Mouse (Mus musculus): ENCODE data around the gene Cyp3a57. TPM values are rescaled to one million over a fixed set of nuclear protein-coding genes. Genes with fewer than 3 reads are reported as not detected.

Gene Cyp3a57
- under 1 TPM in 1 of 2 experiments, not detected in 1; 0.18 TPM for polyA plus RNA-seq (2017; shearing (Covaris generic))

GRCm38 (mm10) chr5:145344941-145345340 is at the start of gene Cyp3a57:
Gene Cyp3a57, plus strand, starts transcription at chr5:145345279.

Other genes with a start within 250 kb of the Cyp3a57 start
- 1,000 to 10,000 TPM; 1,024 to 1,339 TPM for gene Arpc1b, start 231.1 kb upstream of the Cyp3a57 start, polyA plus RNA-seq (2017; shearing (Covaris generic))
- gene Pdap1, start 205.0 kb upstream of the Cyp3a57 start, polyA plus RNA-seq (2017; shearing (Covaris generic)): 10 to 100 TPM; 39.6 to 51.3 TPM
- 100 to 1,000 TPM; 167 to 185 TPM for gene Bud31, start 204.9 kb upstream of the Cyp3a57 start, polyA plus RNA-seq (2017; shearing (Covaris generic))
- 10 to 100 TPM; 22.7 to 25.0 TPM for gene Ptcd1, start 178.2 kb upstream of the Cyp3a57 start, polyA plus RNA-seq (2017; shearing (Covaris generic))
- 10 to 100 TPM; 29.7 to 30.9 TPM for gene Cpsf4, start 178.1 kb upstream of the Cyp3a57 start, polyA plus RNA-seq (2017; shearing (Covaris generic))
- 100 to 1,000 TPM; 308 to 352 TPM for gene Atp5j2, start 153.2 kb upstream of the Cyp3a57 start, polyA plus RNA-seq (2017; shearing (Covaris generic))
- 10 to 100 TPM; 23.8 to 26.7 TPM for gene Zkscan14, start 143.4 kb upstream of the Cyp3a57 start, polyA plus RNA-seq (2017; shearing (Covaris generic))
- 1 to 10 TPM; 6.4 to 8.1 TPM for gene Zkscan5, start 140.7 kb upstream of the Cyp3a57 start, polyA plus RNA-seq (2017; shearing (Covaris generic))
- 10 to 100 TPM; 42.7 to 48.2 TPM for gene Zfp655, start 113.6 kb upstream of the Cyp3a57 start, polyA plus RNA-seq (2017; shearing (Covaris generic))
- gene Zscan25, start 64.8 kb upstream of the Cyp3a57 start, polyA plus RNA-seq (2017; shearing (Covaris generic)): 1 to 10 TPM in 1 of 2 experiments, under 1 TPM in 1; 0.98 to 2.0 TPM
- gene Cyp3a16, start 124.4 kb downstream of the Cyp3a57 start, polyA plus RNA-seq (2017; shearing (Covaris generic)): under 1 TPM in 1 of 2 experiments, not detected in 1; 0.16 TPM
- gene Cyp3a41b, start 239.5 kb downstream of the Cyp3a57 start, polyA plus RNA-seq (2017; shearing (Covaris generic)): not detected

All from inflammation-experienced regulatory T-cells (primary cell).